Mouse (Mus musculus) intestine, postnatal 0 days (tissue): ENCODE measurements at regions not wholly inside any gene's neighbourhood (a gene's known extent, or its start where the extent isn't known, plus 50 kb on each side); places are given as distances from the start of the nearest gene placed in this dataset.

Experiments
- ATAC-seq: fragments of 200-750 bp; cut with Nextera tagmentation; 2 replicates; pipeline ENCODE4 v1.8.0; 2017; ENCODE audit warnings: mild to moderate bottlenecking, moderate TSS enrichment, moderate library complexity
- H3K27ac ChIP-seq: fragments of 300-500 bp; sonication (generic); 2 replicates; pipeline ENCODE4 v1.5.1; 2014; ENCODE audit warnings: mild to moderate bottlenecking, low read depth, low read length, moderate library complexity
- H3K27me3 ChIP-seq: fragments of 300-500 bp; sonication (generic); replicated peaks from 2 replicates; pipeline ENCODE4 v1.6.1; 2014; ENCODE audit warnings: low read length, mixed read lengths; ENCODE audit not compliant: control insufficient read depth, insufficient read depth
- H3K36me3 ChIP-seq: fragments of 300-500 bp; sonication (generic); 2 replicates; pipeline ENCODE4 v1.6.1; 2014; ENCODE audit warnings: mild to moderate bottlenecking, moderate library complexity; ENCODE audit not compliant: control insufficient read depth, insufficient read depth
- H3K4me1 ChIP-seq: fragments of 300-500 bp; sonication (generic); replicated peaks from 2 replicates; pipeline ENCODE4 v1.6.1; 2014; ENCODE audit warnings: antibody characterized with exemption, low read length, mixed read lengths; ENCODE audit not compliant: control insufficient read depth, insufficient read depth
- H3K4me2 ChIP-seq: fragments of 300-500 bp; sonication (generic); replicated peaks from 2 replicates; pipeline ENCODE4 v1.6.1; 2014; ENCODE audit warnings: low read depth, mild to moderate bottlenecking, moderate library complexity
- H3K4me3 ChIP-seq: fragments of 300-500 bp; sonication (generic); 2 replicates; pipeline ENCODE4 v1.5.1; 2014; ENCODE audit warnings: low read depth, low read length
- H3K9ac ChIP-seq: fragments of 300-500 bp; sonication (generic); 2 replicates; pipeline ENCODE4 v1.6.1; 2014; ENCODE audit warnings: mild to moderate bottlenecking, low read depth, low read length
- H3K9me3 ChIP-seq: fragments of 300-500 bp; sonication (generic); 2 replicates; pipeline ENCODE4 v1.6.1; 2016; ENCODE audit warnings: mixed run types; ENCODE audit not compliant: control insufficient read depth
- CTCF ChIP-seq: sonication (generic); IDR thresholded peaks from 2 replicates; pipeline ENCODE4 v1.5.1; 2016; ENCODE audit warnings: low read depth, mild to moderate bottlenecking, control low read depth, antibody characterized with exemption, moderate library complexity
- WGBS: fragments of 180-500 bp; shearing (Covaris S2); extraction: QIAGEN DNeasy Blood & Tissue Kit; methylation state at CpG from one replicate; pipeline ENCODE4 v1.1.7; 2014; 5-methylcytosine and 5-hydroxymethylcytosine counted together

GRCm38 (mm10) chr11:111523465-111523864 lies 457.5 kb downstream of the Kcnj2 start:
- H3K4me3 ChIP-seq = no peak overlapping the region
- TF ChIP-seq CTCF = peak; percentile 79

DNA sequence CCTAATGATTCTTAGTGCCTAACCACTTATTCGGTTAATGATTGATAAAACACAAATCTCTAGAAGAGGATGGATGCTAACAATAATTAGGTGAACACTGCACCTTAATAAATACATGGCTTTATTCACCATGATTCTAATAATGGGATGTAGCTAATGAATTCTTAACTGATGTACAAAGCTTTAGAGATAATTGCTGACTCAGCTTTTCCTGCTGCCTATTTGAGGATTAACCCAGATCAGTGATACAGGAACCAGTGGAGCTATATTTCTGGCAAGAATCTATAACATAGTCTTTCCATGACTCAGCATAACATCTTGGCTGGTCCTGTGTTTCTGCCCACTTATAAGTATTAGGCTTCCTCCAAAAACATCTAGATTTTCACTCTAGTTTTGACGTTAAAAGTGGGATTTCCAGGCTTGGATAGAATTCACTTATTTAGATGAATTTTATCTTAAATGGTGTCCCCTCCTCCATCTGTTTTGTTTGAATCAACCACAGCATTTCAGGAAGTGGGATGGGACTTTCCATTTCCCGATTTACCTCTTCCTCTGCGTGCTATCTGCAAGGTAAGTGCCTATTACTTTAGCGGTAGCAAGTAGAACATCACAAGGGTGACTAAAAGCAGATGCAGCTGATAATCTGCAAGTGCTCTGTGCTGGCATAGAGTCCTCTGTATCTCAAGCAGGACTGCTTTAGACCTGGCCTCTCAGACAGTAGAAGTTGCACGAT lies 460.2 kb downstream of the Kcnj2 start:
- Histone ChIP-seq H3K4me3 (no peak overlapping the region), H3K36me3 (no peaks in the 10 kb centered on the region), H3K4me1 (no peaks in the 10 kb centered on the region), H3K4me2 (no peak overlapping the region), H3K9ac (no peak overlapping the region), H3K9me3 (no peaks in the 10 kb centered on the region), H3K27ac (no peak overlapping the region), H3K27me3 (no peaks in the 10 kb centered on the region)
- no peak for TF ChIP-seq CTCF
- WGBS = 80% methylated on average over 6 of the region's 6 CpGs
- ATAC-seq = no peak

More at GRCm38 (mm10) chr11:111523465-111523864, 457.5 kb downstream of the Kcnj2 start:
- H3K27ac ChIP-seq = no peak overlapping the region
- H3K36me3 ChIP-seq = no peaks in the 10 kb centered on the region
- H3K9me3 ChIP-seq = no peaks in the 10 kb centered on the region
- H3K4me1 ChIP-seq = no peaks in the 10 kb centered on the region
- no peaks in the 10 kb centered on the region for H3K27me3 ChIP-seq
- no peak for ATAC-seq
- no peak overlapping the region for H3K9ac ChIP-seq
- no peak overlapping the region for H3K4me2 ChIP-seq
- WGBS = 63% methylated on average over 8 of the region's 8 CpGs

- no peak for ATAC-seq
- TF ChIP-seq CTCF = no peak
- Histone ChIP-seq H3K36me3 (no peaks in the 10 kb centered on the region), H3K9ac (no peak overlapping the region), H3K4me3 (no peak overlapping the region), H3K4me1 (no peaks in the 10 kb centered on the region), H3K9me3 (no peaks in the 10 kb centered on the region), H3K27ac (no peak overlapping the region), H3K4me2 (no peak overlapping the region), H3K27me3 (no peaks in the 10 kb centered on the region)
- WGBS = 70% methylated on average over 9 of the region's 9 CpGs
Measured at GRCm38 (mm10) chr11:111529591-111529990, 463.6 kb downstream of the Kcnj2 start.

DNA sequence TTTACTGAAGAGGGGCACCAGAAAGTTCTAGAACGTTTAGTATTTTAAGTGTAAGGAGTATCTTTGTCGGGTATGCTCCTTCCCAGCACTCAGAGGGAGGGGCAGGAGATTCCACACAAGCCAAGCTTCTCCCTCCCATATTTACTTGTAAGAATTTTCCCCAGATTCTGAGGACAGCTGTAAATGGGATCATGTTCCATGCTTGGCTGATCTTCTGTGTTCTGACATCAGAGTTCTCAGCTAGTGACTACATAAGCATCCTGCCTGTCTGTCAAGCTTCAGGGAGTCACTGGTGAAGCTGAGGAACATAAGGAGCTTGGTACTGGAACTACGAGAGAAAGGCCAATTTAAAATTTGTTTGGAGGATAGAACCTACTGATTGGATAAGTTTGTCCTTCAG lies 464.9 kb downstream of the Kcnj2 start:
- H3K27ac ChIP-seq = no peak overlapping the region
- 55% methylated on average over 3 of the region's 3 CpGs for WGBS

DNA sequence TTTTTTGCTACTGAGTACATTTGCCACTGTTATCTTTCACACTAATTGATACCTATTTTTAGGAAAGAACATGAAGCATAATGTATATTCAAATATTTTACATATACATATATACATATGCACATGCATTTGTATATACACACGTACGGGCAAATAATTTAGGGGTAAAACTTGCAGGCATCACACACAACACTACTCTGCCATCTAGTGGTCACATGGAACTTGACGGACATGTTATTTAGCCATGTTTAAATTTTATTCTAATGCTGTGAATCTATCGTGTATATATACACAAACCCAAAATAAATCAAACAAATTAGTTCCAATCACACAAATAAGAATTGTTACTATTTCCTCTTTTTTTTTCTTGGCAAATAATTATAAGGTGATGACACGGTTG lies 466.5 kb downstream of the Kcnj2 start:
- Histone ChIP-seq H3K27ac (no peak overlapping the region), H3K9ac (no peak overlapping the region), H3K9me3 (no peaks in the 10 kb centered on the region), H3K36me3 (no peaks in the 10 kb centered on the region), H3K27me3 (no peaks in the 10 kb centered on the region), H3K4me3 (no peak overlapping the region), H3K4me1 (no peaks in the 10 kb centered on the region), H3K4me2 (no peak overlapping the region)
- no peak for ATAC-seq
- WGBS = 22% methylated on average over 5 of the region's 5 CpGs
- TF ChIP-seq CTCF = peak; percentile 78

More for the DNA sequence above, 464.9 kb downstream of the Kcnj2 start:
- H3K9ac ChIP-seq = no peak overlapping the region
- no peak for TF ChIP-seq CTCF
- no peaks in the 10 kb centered on the region for H3K9me3 ChIP-seq
- no peaks in the 10 kb centered on the region for H3K4me1 ChIP-seq
- H3K27me3 ChIP-seq = no peaks in the 10 kb centered on the region
- no peak overlapping the region for H3K4me3 ChIP-seq
- H3K36me3 ChIP-seq = no peaks in the 10 kb centered on the region
- ATAC-seq = no peak
- no peak overlapping the region for H3K4me2 ChIP-seq

- Histone ChIP-seq H3K9me3 (no peaks in the 10 kb centered on the region), H3K36me3 (no peaks in the 10 kb centered on the region), H3K4me2 (peak overlapping the region; percentile 39), H3K27me3 (no peaks in the 10 kb centered on the region), H3K9ac (no peak overlapping the region), H3K27ac (no peak overlapping the region), H3K4me3 (no peak overlapping the region), H3K4me1 (no peaks in the 10 kb centered on the region)
- 22% methylated on average over 17 of the region's 17 CpGs for WGBS
- no peak for ATAC-seq
- TF ChIP-seq CTCF = peak; percentile 88
Measured at GRCm38 (mm10) chr11:111536040-111536836, 470.3 kb downstream of the Kcnj2 start.
